Mouse (Mus musculus) myocyte (in vitro differentiated cells): ENCODE results near the gene Wdr48. TPM values are rescaled to one million over a fixed set of nuclear protein-coding genes. Genes with fewer than 3 reads are reported as not detected.

Source experiments
- H3K27me3 ChIP-seq: one replicate; pipeline ENCODE4 v1.6.1; 2011; ENCODE audit not compliant: control insufficient read depth, insufficient read depth, insufficient read length
- H3K36me3 ChIP-seq: one replicate; pipeline ENCODE4 v1.6.1; 2011; ENCODE audit not compliant: control insufficient read depth, insufficient read depth
- H3K4me2 ChIP-seq: one replicate; pipeline ENCODE4 v1.6.1; 2011; ENCODE audit warnings: low read depth, control low read depth
- H3K4me3 ChIP-seq: one replicate; pipeline ENCODE4 v1.5.1; 2011; ENCODE audit warnings: mild to moderate bottlenecking, control low read depth, moderate library complexity
- H3K79me2 ChIP-seq: one replicate; pipeline ENCODE4 v1.6.1; 2011; ENCODE audit not compliant: control insufficient read depth, insufficient read depth
- H3ac ChIP-seq: one replicate; pipeline ENCODE4 v1.6.1; 2011; ENCODE audit not compliant: control insufficient read depth, insufficient read length
- CEBPB ChIP-seq: IDR thresholded peaks from 2 replicates; pipeline ENCODE4 v1.6.1; 2011; ENCODE audit warnings: mild to moderate bottlenecking, moderate library complexity; ENCODE audit not compliant: poor library complexity, insufficient read depth, severe bottlenecking
- E2F4 ChIP-seq: IDR thresholded peaks from one replicate; pipeline ENCODE4 v1.6.1; 2011; ENCODE audit warnings: mild to moderate bottlenecking, control low read depth, moderate library complexity; ENCODE audit not compliant: insufficient read depth
- MAX ChIP-seq: IDR thresholded peaks from one replicate; pipeline ENCODE4 v1.6.1; 2011; ENCODE audit warnings: low read depth, mild to moderate bottlenecking, control low read depth
- MYOD1 ChIP-seq, 3 experiments: IDR thresholded peaks; one replicate each; pipeline ENCODE4 v1.6.1; 2011; ENCODE audit warnings: control low read depth in 2 of 3, low read depth in 2 of 3, mild to moderate bottlenecking in 2 of 3, moderate library complexity in 1 of 3; ENCODE audit not compliant: insufficient read length in 2 of 3, control insufficient read depth in 1 of 3
- MYOG ChIP-seq, 3 experiments: IDR thresholded peaks; one replicate each; pipeline ENCODE4 v1.6.1; 2011; ENCODE audit warnings: control low read depth in 2 of 3, low read depth in 2 of 3, mild to moderate bottlenecking in 2 of 3; ENCODE audit not compliant: insufficient read length in 2 of 3, control insufficient read depth in 1 of 3, insufficient read depth in 1 of 3
- POLR2A ChIP-seq: IDR thresholded peaks from one replicate; pipeline ENCODE4 v1.6.1; 2011; ENCODE audit warnings: low read depth, mild to moderate bottlenecking, control low read depth, moderate library complexity; ENCODE audit not compliant: insufficient read length
- POLR2AphosphoS2 ChIP-seq: IDR thresholded peaks from one replicate; pipeline ENCODE4 v1.6.1; 2011; ENCODE audit warnings: low read depth, control low read depth; ENCODE audit not compliant: insufficient read length
- REST ChIP-seq: IDR thresholded peaks from one replicate; pipeline ENCODE4 v1.6.1; 2011; ENCODE audit warnings: mild to moderate bottlenecking, control low read depth, moderate library complexity; ENCODE audit not compliant: insufficient read depth, insufficient read length
- SRF ChIP-seq: IDR thresholded peaks from one replicate; pipeline ENCODE4 v1.6.1; 2011; ENCODE audit warnings: low read depth; ENCODE audit not compliant: control insufficient read depth, insufficient read length
- TCF12 ChIP-seq: IDR thresholded peaks from one replicate; pipeline ENCODE4 v1.6.1; 2011; ENCODE audit warnings: mild to moderate bottlenecking, control low read depth; ENCODE audit not compliant: poor library complexity, insufficient read depth, severe bottlenecking
- TCF3 ChIP-seq: IDR thresholded peaks from one replicate; pipeline ENCODE4 v1.6.1; 2011; ENCODE audit warnings: low read depth, control low read depth; ENCODE audit not compliant: insufficient read length
- USF1 ChIP-seq: IDR thresholded peaks from one replicate; pipeline ENCODE4 v1.6.1; 2011; ENCODE audit warnings: low read depth, mild to moderate bottlenecking, control low read depth, moderate library complexity
- polyA plus RNA-seq: library from polyadenylated mRNA; unstranded; fragments of >200 nt; fragmentation: generic; extraction: Trizol; gene quantifications from one replicate; pipeline ENCODE4 v1.2.1, GENCODE M21; 2012; ENCODE audit warnings: missing spikeins

The Wdr48 gene
- polyA plus RNA-seq, 1 experiment = 12.1 TPM

DNA sequence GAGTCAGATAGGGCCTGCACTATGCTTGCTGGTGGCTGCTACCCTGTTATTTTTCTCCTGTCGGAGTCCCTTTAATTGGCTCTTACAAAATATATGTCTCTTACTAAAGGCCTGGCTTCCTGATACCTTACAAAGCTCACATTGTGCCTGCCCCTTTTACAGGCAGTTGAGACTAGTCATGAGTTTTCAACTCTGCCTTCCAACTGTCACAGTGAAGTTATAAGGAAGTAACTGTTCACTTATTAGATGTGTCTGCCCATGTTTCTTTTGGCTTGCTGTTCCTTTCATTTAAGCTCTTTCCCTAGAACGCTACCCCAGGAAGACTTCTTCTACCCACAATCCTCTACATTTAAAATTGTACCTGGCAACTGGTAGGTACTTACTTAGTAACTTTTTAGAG is 4.8 kb downstream of the Wdr48 start:
- Histone ChIP-seq H3K4me2 (no peak overlapping the region), H3K36me3 (peaks cover 9% of the 10 kb centered on the region), H3ac (no peak overlapping the region), H3K27me3 (no peaks in the 10 kb centered on the region), H3K79me2 (peaks cover 44% of the 10 kb centered on the region), H3K4me3 (no peak overlapping the region)
- TF ChIP-seq USF1 (no peak), TCF3 (no peak), MYOD1 (IDR thresholded peaks at IDR 0.05; ENCODE audit: control insufficient read depth in 1 of 3, insufficient read length in 2 of 3, low read depth in 2 of 3) (no peak), MYOG (IDR thresholded peaks at IDR 0.05; ENCODE audit: control insufficient read depth in 1 of 3, insufficient read depth in 1 of 3, insufficient read length in 2 of 3, low read depth in 2 of 3) (no peak), POLR2AphosphoS2 (no peak), MAX (no peak), POLR2A (no peak), SRF (no peak), TCF12 (no peak), CEBPB (no peak), E2F4 (no peak), REST (no peak)

DNA sequence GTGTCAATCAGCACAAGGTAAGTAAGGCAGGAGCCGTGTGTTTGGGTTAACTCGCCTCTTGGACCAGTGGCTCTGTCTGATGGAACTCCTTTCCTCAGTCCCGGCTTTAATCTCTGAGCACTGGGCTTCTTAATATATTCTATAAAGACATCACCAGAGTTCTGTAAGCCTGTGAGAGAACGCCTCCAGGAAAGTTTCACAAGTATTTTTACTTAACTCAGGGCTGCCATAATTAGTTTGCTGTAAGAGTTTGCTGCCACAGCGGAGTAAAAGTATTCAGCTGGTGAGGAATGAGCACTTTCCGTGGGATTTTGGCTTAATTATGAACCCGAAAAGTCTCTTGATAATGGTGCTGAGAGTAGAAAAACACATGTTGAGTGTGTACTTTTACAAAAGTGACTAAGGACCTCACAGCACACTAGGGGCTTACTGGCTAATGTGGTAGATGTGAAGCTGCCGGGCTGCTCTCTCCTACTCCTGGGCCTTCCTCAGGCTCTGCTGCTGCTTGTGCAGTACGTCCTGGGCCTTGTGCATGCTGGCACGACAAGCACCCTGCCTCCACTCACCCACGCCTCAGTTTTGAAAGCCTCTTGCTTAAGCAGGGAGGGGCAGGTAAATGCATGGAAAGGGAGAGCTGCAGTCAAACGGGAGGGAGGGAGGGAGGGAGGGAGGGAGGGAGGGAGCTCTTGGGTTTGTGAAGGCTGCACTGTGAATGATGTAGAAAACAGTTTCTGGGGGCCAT is 7.9 kb downstream of the Wdr48 start:
- no peaks in the 10 kb centered on the region for H3K27me3 ChIP-seq
- H3K36me3 ChIP-seq = peaks cover 39% of the 10 kb centered on the region
- H3ac ChIP-seq = no peak overlapping the region
- H3K4me2 ChIP-seq = no peak overlapping the region
- TF ChIP-seq TCF12 (no peak), SRF (no peak), CEBPB (no peak), POLR2A (no peak), REST (no peak), MAX (no peak), E2F4 (no peak), POLR2AphosphoS2 (no peak), MYOG (IDR thresholded peaks at IDR 0.05; ENCODE audit: control insufficient read depth in 1 of 3, insufficient read depth in 1 of 3, insufficient read length in 2 of 3, low read depth in 2 of 3) (no peak), USF1 (no peak), TCF3 (no peak), MYOD1 (IDR thresholded peaks at IDR 0.05; ENCODE audit: control insufficient read depth in 1 of 3, insufficient read length in 2 of 3, low read depth in 2 of 3) (no peak)
- peaks cover 20% of the 10 kb centered on the region for H3K79me2 ChIP-seq
- H3K4me3 ChIP-seq = no peak overlapping the region

DNA sequence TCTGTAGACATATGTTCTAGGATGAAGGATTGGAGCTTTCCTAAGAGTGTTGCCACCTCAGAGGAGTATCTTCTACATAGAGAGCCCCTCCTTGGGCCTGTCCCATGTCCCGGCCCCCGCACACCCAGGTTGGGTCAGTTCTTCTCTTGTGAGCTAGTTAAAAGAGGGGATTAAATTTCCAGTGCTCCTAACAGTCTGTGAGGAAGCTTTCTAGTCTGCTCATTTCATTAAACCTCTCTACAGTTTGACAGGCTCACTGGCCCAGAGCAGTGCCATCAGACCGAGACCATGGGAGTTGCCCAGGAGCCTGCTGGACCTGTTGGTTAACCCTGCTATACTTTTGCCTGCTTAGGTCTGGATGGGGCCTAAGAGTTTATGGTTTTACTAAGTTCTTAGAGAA is 14.0 kb downstream of the Wdr48 start:
- TF ChIP-seq TCF12 = no peak
- TF ChIP-seq POLR2AphosphoS2 = no peak
- no peak for TF ChIP-seq CEBPB
- no peak for TF ChIP-seq POLR2A
- no peak for TF ChIP-seq E2F4
- no peak for TF ChIP-seq MAX
- TF ChIP-seq USF1 = no peak
- TF ChIP-seq REST = no peak
- TF ChIP-seq TCF3 = no peak
- no peak for TF ChIP-seq MYOG (IDR thresholded peaks at IDR 0.05; ENCODE audit: control insufficient read depth in 1 of 3, insufficient read depth in 1 of 3, insufficient read length in 2 of 3, low read depth in 2 of 3)
- TF ChIP-seq MYOD1 (IDR thresholded peaks at IDR 0.05; ENCODE audit: control insufficient read depth in 1 of 3, insufficient read length in 2 of 3, low read depth in 2 of 3) = no peak
- no peak for TF ChIP-seq SRF
- peaks cover 69% of the 10 kb centered on the region for H3K36me3 ChIP-seq
- no peak overlapping the region for H3ac ChIP-seq
- no peak overlapping the region for H3K4me3 ChIP-seq
- no peak overlapping the region for H3K4me2 ChIP-seq
- no peaks in the 10 kb centered on the region for H3K27me3 ChIP-seq
- no peaks in the 10 kb centered on the region for H3K79me2 ChIP-seq

DNA sequence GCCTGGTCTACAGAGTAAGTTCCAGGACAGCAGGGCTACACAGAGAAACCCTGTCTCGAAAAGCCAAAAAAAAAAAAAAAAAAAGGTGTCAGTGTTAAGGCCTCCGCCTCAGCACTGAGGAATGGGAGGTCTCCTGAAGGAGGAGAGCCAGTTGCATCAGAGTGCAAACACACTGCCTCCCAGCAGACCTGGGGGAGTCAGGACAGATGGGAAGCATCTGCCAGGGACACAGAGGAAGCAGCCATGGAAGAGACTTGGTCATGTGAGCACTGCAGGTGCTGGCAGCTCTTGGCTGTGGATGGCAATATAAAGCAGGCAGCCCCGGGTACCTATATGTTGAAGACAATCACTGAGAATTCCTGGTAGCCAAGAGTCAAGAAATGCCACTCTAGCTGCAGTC is 15.3 kb downstream of the Wdr48 start:
- H3K27me3 ChIP-seq = no peaks in the 10 kb centered on the region
- no peaks in the 10 kb centered on the region for H3K79me2 ChIP-seq
- no peak overlapping the region for H3K4me2 ChIP-seq
- no peak overlapping the region for H3ac ChIP-seq
- no peak for TF ChIP-seq POLR2A
- TF ChIP-seq POLR2AphosphoS2 = no peak
- TF ChIP-seq TCF12 = no peak
- TF ChIP-seq MYOD1 (IDR thresholded peaks at IDR 0.05; ENCODE audit: control insufficient read depth in 1 of 3, insufficient read length in 2 of 3, low read depth in 2 of 3) = no peak
- no peak for TF ChIP-seq CEBPB
- TF ChIP-seq MYOG (IDR thresholded peaks at IDR 0.05; ENCODE audit: control insufficient read depth in 1 of 3, insufficient read depth in 1 of 3, insufficient read length in 2 of 3, low read depth in 2 of 3) = no peak
- no peak for TF ChIP-seq SRF
- no peak for TF ChIP-seq E2F4
- TF ChIP-seq MAX = no peak
- no peak for TF ChIP-seq TCF3
- TF ChIP-seq REST = no peak
- no peak for TF ChIP-seq USF1
- H3K36me3 ChIP-seq = peaks cover 58% of the 10 kb centered on the region
- H3K4me3 ChIP-seq = no peak overlapping the region
